Mouse (Mus musculus): ENCODE results near the gene Trim6. TPM values are rescaled to one million over a fixed set of nuclear protein-coding genes. Genes with fewer than 3 reads are reported as not detected.

Gene Trim6
- polyA plus RNA-seq, 1 experiment from 2014 or later = 0.99 TPM

Other genes with a start within 250 kb of the Trim6 start
- gene Olfr635, start 247.6 kb upstream of the Trim6 start, polyA plus RNA-seq (2015; fragmentation: Nextera tagmentation; extraction: Ambion mirVana) = not detected in 2 replicates
- gene Olfr638, start 220.0 kb upstream of the Trim6 start, polyA plus RNA-seq (2015; fragmentation: Nextera tagmentation; extraction: Ambion mirVana) = not detected in 2 replicates
- 0.01 and 0.03 TPM in 2 replicates for gene Olfr639, start 201.5 kb upstream of the Trim6 start, polyA plus RNA-seq (2015; fragmentation: Nextera tagmentation; extraction: Ambion mirVana)
- gene Olfr640, start 193.2 kb upstream of the Trim6 start, polyA plus RNA-seq (2015; fragmentation: Nextera tagmentation; extraction: Ambion mirVana) = not detected in 2 replicates
- gene Olfr641, start 183.3 kb upstream of the Trim6 start, polyA plus RNA-seq (2015; fragmentation: Nextera tagmentation; extraction: Ambion mirVana) = not detected in 2 replicates
- gene Olfr642, start 166.1 kb upstream of the Trim6 start, polyA plus RNA-seq (2015; fragmentation: Nextera tagmentation; extraction: Ambion mirVana) = not detected in 2 replicates
- not detected in 2 replicates for gene 4930516K23Rik, start 157.3 kb upstream of the Trim6 start, polyA plus RNA-seq (2015; fragmentation: Nextera tagmentation; extraction: Ambion mirVana)
- gene Olfr644, start 146.9 kb upstream of the Trim6 start, polyA plus RNA-seq (2015; fragmentation: Nextera tagmentation; extraction: Ambion mirVana) = not detected in 2 replicates
- gene Olfr645, start 133.3 kb upstream of the Trim6 start, polyA plus RNA-seq (2015; fragmentation: Nextera tagmentation; extraction: Ambion mirVana) = not detected in 2 replicates
- gene Olfr646, start 113.9 kb upstream of the Trim6 start, polyA plus RNA-seq (2015; fragmentation: Nextera tagmentation; extraction: Ambion mirVana) = 0.10 TPM in 1 of 2 replicates, not detected in the other
- not detected in 2 replicates for gene Ubqln5, start 89.0 kb upstream of the Trim6 start, polyA plus RNA-seq (2015; fragmentation: Nextera tagmentation; extraction: Ambion mirVana)
- gene Olfr643, start 81.4 kb upstream of the Trim6 start, polyA plus RNA-seq (2015; fragmentation: Nextera tagmentation; extraction: Ambion mirVana) = not detected in 2 replicates
- 0.10 TPM in 1 of 2 replicates, not detected in the other for gene Ubqln3, start 75.5 kb upstream of the Trim6 start, polyA plus RNA-seq (2015; fragmentation: Nextera tagmentation; extraction: Ambion mirVana)
- not detected in 2 replicates for gene Ubqlnl, start 68.2 kb upstream of the Trim6 start, polyA plus RNA-seq (2015; fragmentation: Nextera tagmentation; extraction: Ambion mirVana)
- gene Olfm5, start 54.0 kb upstream of the Trim6 start, polyA plus RNA-seq (2015; fragmentation: Nextera tagmentation; extraction: Ambion mirVana) = 0.45 and 0.65 TPM in 2 replicates
- gene Olfr648, start 35.4 kb upstream of the Trim6 start, polyA plus RNA-seq (2015; fragmentation: Nextera tagmentation; extraction: Ambion mirVana) = 0.08 and 0.10 TPM in 2 replicates
- not detected in 2 replicates for gene Olfr649, start 22.8 kb upstream of the Trim6 start, polyA plus RNA-seq (2015; fragmentation: Nextera tagmentation; extraction: Ambion mirVana)
- 10.4 and 12.0 TPM in 2 replicates for gene Trim34a, start 25.7 kb downstream of the Trim6 start, polyA plus RNA-seq (2015; fragmentation: Nextera tagmentation; extraction: Ambion mirVana)
- gene Trim5, start 69.3 kb downstream of the Trim6 start, polyA plus RNA-seq (2015; fragmentation: Nextera tagmentation; extraction: Ambion mirVana) = 2.8 and 3.1 TPM in 2 replicates
- 47.9 and 53.1 TPM in 2 replicates for gene Trim12a, start 96.7 kb downstream of the Trim6 start, polyA plus RNA-seq (2015; fragmentation: Nextera tagmentation; extraction: Ambion mirVana)
- 0.10 and 0.22 TPM in 2 replicates for gene Trim34b, start 110.7 kb downstream of the Trim6 start, polyA plus RNA-seq (2015; fragmentation: Nextera tagmentation; extraction: Ambion mirVana)
- 7.8 and 9.6 TPM in 2 replicates for gene Trim12c, start 134.6 kb downstream of the Trim6 start, polyA plus RNA-seq (2015; fragmentation: Nextera tagmentation; extraction: Ambion mirVana)
- 0.21 and 0.46 TPM in 2 replicates for gene Trim30b, start 151.1 kb downstream of the Trim6 start, polyA plus RNA-seq (2015; fragmentation: Nextera tagmentation; extraction: Ambion mirVana)
- gene Trim30c, start 182.0 kb downstream of the Trim6 start, polyA plus RNA-seq (2015; fragmentation: Nextera tagmentation; extraction: Ambion mirVana) = 0.45 and 0.74 TPM in 2 replicates
- gene Trim30a, start 246.4 kb downstream of the Trim6 start, polyA plus RNA-seq (2015; fragmentation: Nextera tagmentation; extraction: Ambion mirVana) = 15.3 and 17.9 TPM in 2 replicates